ENCODE assay signal across 28 mouse cellular contexts in the genomic region with DNA sequence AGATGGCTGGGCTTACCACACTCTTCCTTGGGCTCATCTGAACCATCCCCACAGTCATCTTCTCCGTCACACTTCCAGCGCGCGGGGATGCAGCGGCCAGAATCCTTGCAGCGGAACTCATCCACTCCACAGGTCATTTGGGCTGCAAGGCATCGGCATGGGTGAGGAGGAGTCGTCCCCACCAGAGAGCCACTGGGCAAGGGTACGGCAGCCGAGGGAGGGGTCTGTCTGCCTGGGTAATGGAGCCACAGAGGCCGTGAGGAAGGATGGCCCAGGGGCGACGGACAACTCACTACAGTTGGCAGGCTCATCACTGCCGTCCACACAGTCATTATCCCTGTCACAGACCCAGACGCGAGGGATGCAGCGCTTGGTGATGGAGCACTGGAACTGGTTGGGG. TPM values are rescaled to one million over a fixed set of nuclear protein-coding genes. Genes with fewer than 3 reads are reported as not detected.
"Had no signal": no experiment of that assay in that cellular context is flagged by ENCODE, and none has a peak within 500 bp of the region (broad histone marks: within the 10 kb centered on the region; RNA-seq: fewer than 3 reads in every experiment).

No protein-coding gene starts in this region.

- H3K27me3 ChIP-seq: embryonic facial prominence, embryonic 12.5 days; embryonic facial prominence, embryonic 13.5 days; embryonic facial prominence, embryonic 15.5 days; forebrain, embryonic 12.5 days; forebrain, embryonic 13.5 days; forebrain, embryonic 15.5 days had no signal

- H3K27ac ChIP-seq: embryonic facial prominence, embryonic 10.5 days; embryonic facial prominence, embryonic 12.5 days; embryonic facial prominence, embryonic 13.5 days; embryonic facial prominence, embryonic 15.5 days; forebrain, embryonic 10.5 days; forebrain, embryonic 12.5 days; forebrain, embryonic 13.5 days; forebrain, embryonic 15.5 days; gastrocnemius, adult 2 months had no signal

- H3K9ac ChIP-seq: embryonic facial prominence, embryonic 12.5 days; embryonic facial prominence, embryonic 13.5 days; embryonic facial prominence, embryonic 15.5 days; forebrain, embryonic 12.5 days; forebrain, embryonic 13.5 days; forebrain, embryonic 15.5 days; forebrain, postnatal 0 days had no signal

- H3K9me3 ChIP-seq: embryonic facial prominence, embryonic 10.5 days; embryonic facial prominence, embryonic 12.5 days; embryonic facial prominence, embryonic 13.5 days; embryonic facial prominence, embryonic 15.5 days; forebrain, embryonic 10.5 days; forebrain, embryonic 12.5 days; forebrain, embryonic 13.5 days; forebrain, embryonic 15.5 days had no signal

- DNase-seq: cerebellum, adult 8-10 months; cerebellum, adult 9-10 months; cerebellum, adult 9-11 months; cerebellum, postnatal 14 days; cerebellum, postnatal 25 days; cerebellum, postnatal 36 days; embryo, embryonic 11 days; forebrain, postnatal 0 days; gastrocnemius, adult 2 months; gastrocnemius, postnatal 10 days; gastrocnemius, postnatal 14 days; gastrocnemius, postnatal 25 days; gastrocnemius, postnatal 36 days; heart, adult 18-20 months had no signal

- ATAC-seq: forebrain, embryonic 13.5 days; forebrain, embryonic 14.5 days; forebrain, embryonic 15.5 days; forebrain, embryonic 16.5 days; forebrain, postnatal 0 days had no signal

- H3K4me1 ChIP-seq: embryonic facial prominence, embryonic 10.5 days; embryonic facial prominence, embryonic 12.5 days; embryonic facial prominence, embryonic 13.5 days; embryonic facial prominence, embryonic 15.5 days; forebrain, embryonic 10.5 days; forebrain, embryonic 12.5 days; forebrain, embryonic 13.5 days; forebrain, embryonic 15.5 days had no signal

- H3K4me2 ChIP-seq: embryonic facial prominence, embryonic 12.5 days; embryonic facial prominence, embryonic 13.5 days; embryonic facial prominence, embryonic 15.5 days; forebrain, embryonic 12.5 days; forebrain, embryonic 13.5 days; forebrain, embryonic 15.5 days had no signal

- H3K4me3 ChIP-seq: embryonic facial prominence, embryonic 10.5 days; embryonic facial prominence, embryonic 12.5 days; embryonic facial prominence, embryonic 13.5 days; embryonic facial prominence, embryonic 15.5 days; erythroblast, embryonic 14.5 days; forebrain, embryonic 10.5 days; forebrain, embryonic 12.5 days; forebrain, embryonic 13.5 days; forebrain, embryonic 15.5 days; gastrocnemius, adult 2 months had no signal

RNA-seq across cellular contexts. Expression of a gene that starts 15.5 kb away (rescaled TPM):
- total RNA-seq: common myeloid progenitor, adult 5-6 weeks; granulocyte monocyte progenitor cell, adult 5-6 weeks had no signal
- polyA plus RNA-seq: erythroblast, embryonic 14.5 days had no signal

RNA-seq across cellular contexts. Expression of a gene that starts 35.1 kb away (rescaled TPM):
- total RNA-seq: common myeloid progenitor, adult 5-6 weeks had no signal

RNA-seq across cellular contexts. Expression of a gene that starts 48.4 kb away (rescaled TPM):
- total RNA-seq: common myeloid progenitor, adult 5-6 weeks had no signal
- polyA plus RNA-seq: forebrain, embryonic 11.5 days had no signal
